In genomic region chr5:110424204-110424603, GRCm38 (mm10) we compare ENCODE assay signal across 22 mouse cellular contexts. TPM values are rescaled to one million over a fixed set of nuclear protein-coding genes. Genes with fewer than 3 reads are reported as not detected.
DNase-seq lines count a peak whose midpoint lies in the region; ATAC-seq and TF ChIP-seq lines count a peak whose summit lies in the region.
"Had no signal": no experiment of that assay in that cellular context is flagged by ENCODE, and none has a peak within 500 bp of the region (broad histone marks: within the 10 kb centered on the region; RNA-seq: fewer than 3 reads in every experiment).

No protein-coding gene starts in this region.

- H3K27ac ChIP-seq in liver, embryonic 16.5 days (ENCODE audit: low read length): no peak overlapping the region
- H3K27ac ChIP-seq in liver, embryonic 12.5 days: no peak overlapping the region
- H3K27ac ChIP-seq in bone marrow macrophage, adult 2 months (ENCODE audit: insufficient read depth, low read depth, low read length): peak overlapping the region; percentile 46
- H3K27ac ChIP-seq: embryonic facial prominence, embryonic 10.5 days; embryonic facial prominence, embryonic 12.5 days; forebrain, embryonic 13.5 days; forebrain, embryonic 15.5 days had no signal

- no peaks in the 10 kb centered on the region for H3K36me3 ChIP-seq in liver, embryonic 16.5 days (ENCODE audit: control insufficient read depth, insufficient read depth)
- peaks cover 11% of the 10 kb centered on the region; the same call in 1 of the 2 replicates for H3K36me3 ChIP-seq in liver, embryonic 12.5 days
- H3K36me3 ChIP-seq in splenic B cell, adult 2 months (ENCODE audit: control insufficient read depth, insufficient read depth, low read length, poor library complexity, severe bottlenecking): no peaks in the 10 kb centered on the region
- H3K36me3 ChIP-seq: embryonic facial prominence, embryonic 12.5 days; forebrain, embryonic 15.5 days had no signal

- H3K4me1 ChIP-seq in liver, embryonic 16.5 days (ENCODE audit: control insufficient read depth, low read depth, low read length): no peaks in the 10 kb centered on the region
- H3K4me1 ChIP-seq in liver, embryonic 12.5 days: peaks cover 8% of the 10 kb centered on the region; the same call in 1 of the 2 replicates
- H3K4me1 ChIP-seq in bone marrow macrophage, adult 2 months (ENCODE audit: control insufficient read depth, insufficient read depth, low read length): peaks cover 60% of the 10 kb centered on the region
- H3K4me1 ChIP-seq: embryonic facial prominence, embryonic 10.5 days; embryonic facial prominence, embryonic 12.5 days had no signal

- no peak overlapping the region for H3K4me2 ChIP-seq in liver, embryonic 16.5 days (ENCODE audit: low read depth, low read length)
- no peak overlapping the region for H3K4me2 ChIP-seq in liver, embryonic 12.5 days
- H3K4me2 ChIP-seq: embryonic facial prominence, embryonic 12.5 days; forebrain, embryonic 13.5 days; forebrain, embryonic 15.5 days had no signal

- peak; percentile 50 for DNase-seq in A20 (ENCODE audit: low read depth, low spot score)
- DNase-seq in splenic B cell, adult 2 months (ENCODE audit: low read depth, low spot score): peak; percentile 29
- no peak for DNase-seq in left cerebral cortex, adult 11 months (ENCODE audit: low spot score)
- no peak for DNase-seq in heart, adult 8-10 months (ENCODE audit: low spot score)
- DNase-seq: adrenal gland, adult 8-10 months; adrenal gland, postnatal 14 days; adrenal gland, postnatal 36 days; cerebellum, adult 11-12 months; cerebellum, adult 2 months; cerebellum, adult 9-10 months; cerebellum, postnatal 10 days; cerebellum, postnatal 25 days had no signal

- H3K9ac ChIP-seq in liver, embryonic 16.5 days (ENCODE audit: low read depth, low read length): no peak overlapping the region
- H3K9ac ChIP-seq in liver, embryonic 12.5 days: no peak overlapping the region
- H3K9ac ChIP-seq: embryonic facial prominence, embryonic 12.5 days; forebrain, embryonic 13.5 days; forebrain, embryonic 15.5 days had no signal

- no peak overlapping the region for H3K4me3 ChIP-seq in liver, embryonic 16.5 days (ENCODE audit: low read depth, low read length)
- no peak overlapping the region for H3K4me3 ChIP-seq in liver, embryonic 12.5 days
- H3K4me3 ChIP-seq in bone marrow macrophage, adult 2 months (ENCODE audit: insufficient read depth, low read length): no peak overlapping the region
- H3K4me3 ChIP-seq: embryonic facial prominence, embryonic 10.5 days; embryonic facial prominence, embryonic 12.5 days; forebrain, embryonic 13.5 days; forebrain, embryonic 15.5 days had no signal

- 0 out of 2 replicates have a peak, but pooled peaks have one; percentile 27 for ATAC-seq in liver, embryonic 16.5 days (ENCODE audit: low read depth)
- ATAC-seq in liver, embryonic 12.5 days: no peak
- ATAC-seq: activated CD4-positive, CD25-positive, alpha-beta regulatory T cell, adult 4 months; forebrain, embryonic 13.5 days; forebrain, embryonic 15.5 days; Patski had no signal

- no peak for TF ChIP-seq CTCF in bone marrow macrophage, adult 2 months (IDR thresholded peaks at IDR 0.05; ENCODE audit: low read depth, low read length)

- H3K9me3 ChIP-seq in liver, embryonic 16.5 days (replicated peaks; ENCODE audit: control insufficient read depth, low read length): no peaks in the 10 kb centered on the region
- H3K9me3 ChIP-seq in liver, embryonic 12.5 days (replicated peaks): no peaks in the 10 kb centered on the region
- H3K9me3 ChIP-seq: embryonic facial prominence, embryonic 10.5 days; embryonic facial prominence, embryonic 12.5 days; forebrain, embryonic 13.5 days; forebrain, embryonic 15.5 days; G1E had no signal

- TF ChIP-seq POLR2A in bone marrow macrophage, adult 2 months (IDR thresholded peaks at IDR 0.05; ENCODE audit: borderline replicate concordance, low read depth, low read length): no peak

- WGBS in liver, embryonic 16.5 days (ENCODE audit: insufficient replicate concordance): 83% methylated on average over 5 of the region's 5 CpGs
- WGBS in liver, embryonic 12.5 days (ENCODE audit: insufficient replicate concordance): 84% methylated on average over 5 of the region's 5 CpGs

- H3K27me3 ChIP-seq in liver, embryonic 16.5 days (ENCODE audit: control insufficient read depth, insufficient read depth, low read depth, low read length): no peaks in the 10 kb centered on the region
- no peaks in the 10 kb centered on the region for H3K27me3 ChIP-seq in liver, embryonic 12.5 days (replicated peaks)
- no peaks in the 10 kb centered on the region for H3K27me3 ChIP-seq in splenic B cell, adult 2 months (ENCODE audit: control insufficient read depth, insufficient read depth, low read length, poor library complexity, severe bottlenecking)
- H3K27me3 ChIP-seq: embryonic facial prominence, embryonic 12.5 days; forebrain, embryonic 13.5 days; forebrain, embryonic 15.5 days; Patski had no signal

RNA-seq across cellular contexts. Expression of gene Fbrsl1, which starts 24.1 kb away (rescaled TPM):
- polyA plus RNA-seq in liver, embryonic 16.5 days (2015; fragmentation: Nextera tagmentation; extraction: Ambion mirVana): 1.8 and 2.2 TPM in 2 replicates
- polyA plus RNA-seq in liver, embryonic 12.5 days (2016; fragmentation: Nextera tagmentation; extraction: Ambion mirVana): 9.8 TPM in 2 replicates
- polyA plus RNA-seq in bone marrow macrophage, adult 2 months (2012; ENCODE audit: insufficient read depth, insufficient read length, missing spikeins): 29.4 and 35.7 TPM in 2 replicates
- 10 to 100 TPM; 44.1 to 53.9 (median 46.1) TPM for total RNA-seq in heart, adult 8-10 months (2022)

Comparison
In these comparisons a context has a peak if more than half of its experiments do, and no peak if none do; other contexts are left out.
1. DNase-seq: peak in A20 (single experiment) and splenic B cell, adult 2 months (single experiment); none in left cerebral cortex, adult 11 months (single experiment) and heart, adult 8-10 months (single experiment).